Mouse (Mus musculus) megakaryocyte, adult 5-6 weeks (primary cell): Measurements from ENCODE around the gene Prr29. TPM values are rescaled to one million over a fixed set of nuclear protein-coding genes. Genes with fewer than 3 reads are reported as not detected.
A peak's percentile ranks its signal among the peaks of the same experiment; 100 is the strongest.
"Not testable (repeated sequence)": the region's sequence is repeated elsewhere in the genome, so short reads cannot be mapped to it uniquely, and the experiment has no call there.

Experiments
- ATAC-seq: 2 replicates; pipeline ENCODE4 v1.8.0; 2016; ENCODE audit warnings: mild to moderate bottlenecking, inconsistent platforms; ENCODE audit not compliant: poor library complexity, severe bottlenecking
- total RNA-seq, 2 experiments: library from RNA; stranded (forward) in 1 of 2; stranded (reverse) in 1 of 2; fragments of 153-499, 151-499 nt in 1 of 2; fragments of 221-1000, 200-1000 nt in 1 of 2; gene quantifications; 2 replicates each; pipeline versions ENCODE4 v1.2.3 to v1.2.4; 2015 to 2017

The Prr29 gene
- total RNA-seq, 2 experiments from 2014 or later = not detected

DNA sequence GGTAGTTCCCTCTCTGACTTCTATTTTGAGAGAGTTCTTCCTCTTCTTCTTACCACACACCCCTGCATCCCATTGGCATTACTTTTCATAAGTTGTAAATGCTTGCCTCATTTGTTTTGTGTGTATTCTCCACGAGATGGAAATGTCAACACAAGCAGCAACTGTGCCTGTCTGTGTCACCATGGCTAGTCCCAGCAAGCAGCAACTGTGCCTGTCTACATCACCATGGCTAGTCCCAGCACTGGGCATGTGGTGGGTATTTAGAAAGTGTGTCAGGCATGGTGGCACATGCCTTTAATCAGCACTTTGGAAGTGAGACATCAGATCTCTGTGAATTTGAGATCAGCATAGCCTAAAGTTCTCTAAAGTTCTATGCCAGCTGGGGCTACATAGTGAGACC, 11.1 kb upstream of the Prr29 start:
- ATAC-seq = no peak

DNA sequence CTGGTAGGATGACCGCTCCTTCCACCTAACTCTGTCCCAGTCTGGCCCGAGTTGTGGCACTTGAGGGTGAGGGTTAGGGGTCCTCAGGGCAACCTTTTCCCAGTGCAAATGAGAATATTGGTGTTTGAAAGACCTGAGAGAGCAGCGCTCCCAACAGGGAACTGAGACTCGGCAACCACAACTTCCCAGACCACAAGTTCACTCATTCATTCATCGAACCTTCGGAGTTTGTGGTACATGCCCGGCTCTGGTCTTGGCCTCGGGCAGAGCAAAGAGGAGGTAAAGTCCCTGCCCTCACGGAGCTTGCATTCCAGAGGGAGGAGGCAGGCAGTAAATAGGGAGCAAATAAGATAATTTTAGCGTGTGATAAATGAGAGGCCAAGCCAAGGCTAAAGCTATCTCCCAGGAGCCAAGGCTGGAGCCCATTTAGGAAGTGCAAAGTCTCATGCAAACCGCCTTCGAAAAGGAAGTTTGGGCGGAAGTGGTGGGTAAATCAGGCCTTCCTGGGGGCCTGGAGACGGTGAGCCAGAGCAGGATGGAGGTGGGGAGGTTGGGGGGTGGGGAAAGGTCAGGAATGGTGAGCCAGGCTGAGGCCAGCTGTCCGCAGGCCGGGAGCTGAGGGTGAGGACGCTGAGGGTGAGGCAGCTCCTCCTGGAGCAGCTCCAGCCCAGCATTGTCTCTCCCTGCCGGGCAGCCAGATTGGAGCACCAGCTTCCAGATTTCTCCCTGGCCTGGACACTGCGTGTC, 9.7 kb upstream of the Prr29 start:
- ATAC-seq = peak; percentile 73

DNA sequence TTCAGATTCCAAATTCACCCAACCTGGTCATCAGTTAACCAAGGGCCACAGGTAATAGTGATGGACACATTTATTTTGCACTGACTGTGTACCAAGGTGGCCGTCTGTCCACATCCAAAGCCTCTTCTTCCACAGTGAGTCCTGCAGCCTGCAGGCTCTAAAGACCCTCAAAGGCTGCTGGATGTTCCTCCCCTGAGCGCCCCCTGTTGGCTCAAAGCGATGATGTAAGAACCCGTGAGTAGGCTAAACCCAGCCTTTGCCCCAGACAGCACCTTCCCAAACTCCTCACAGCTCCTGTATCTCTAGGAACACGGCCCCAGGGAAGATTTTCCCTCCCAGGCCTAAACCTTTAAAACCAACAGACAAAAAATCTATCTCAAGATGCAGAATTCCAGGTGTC, 5.9 kb upstream of the Prr29 start:
- ATAC-seq = no peak

DNA sequence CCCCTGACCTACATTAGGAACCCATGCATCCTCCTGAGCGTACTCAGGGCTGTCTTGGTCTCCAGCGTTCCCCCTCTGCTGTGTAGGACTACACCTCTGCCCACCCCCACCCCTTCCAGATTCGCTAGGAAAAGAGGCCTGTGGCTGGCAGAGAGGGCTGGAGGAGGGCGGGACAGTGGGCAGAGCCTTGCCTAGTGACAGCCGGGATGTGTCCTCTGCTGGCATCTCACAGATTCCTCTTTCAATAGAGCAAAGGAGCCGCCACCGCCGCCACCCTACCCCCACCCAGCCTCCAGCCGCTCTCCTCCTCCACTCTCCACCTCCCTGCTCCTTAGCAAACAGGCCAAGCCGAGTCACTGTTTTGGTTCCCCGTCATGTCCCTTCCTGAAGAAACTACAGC, 560 bp upstream of the Prr29 start:
- ATAC-seq = peak; percentile 69

DNA sequence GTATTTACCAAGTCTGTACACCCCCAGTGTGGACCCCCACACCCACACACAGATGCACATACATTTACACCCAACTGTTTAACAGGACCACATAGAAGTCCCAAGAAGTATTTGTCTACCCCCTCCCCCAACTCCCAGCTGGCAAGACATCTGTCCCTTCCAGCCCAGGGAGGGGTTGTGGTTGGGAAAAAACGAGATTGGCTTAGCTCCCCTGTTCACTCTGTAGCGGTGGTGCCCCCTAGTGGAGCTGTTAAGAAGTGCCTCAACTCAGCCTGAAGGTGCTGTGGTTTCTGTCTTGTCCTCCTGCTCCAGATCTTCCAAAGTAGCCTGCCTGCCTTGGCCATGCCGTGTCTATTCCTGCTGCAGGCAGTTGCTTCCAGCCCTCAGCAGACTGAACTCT, 1.0 kb downstream of the Prr29 start:
- peak; percentile 83 for ATAC-seq

DNA sequence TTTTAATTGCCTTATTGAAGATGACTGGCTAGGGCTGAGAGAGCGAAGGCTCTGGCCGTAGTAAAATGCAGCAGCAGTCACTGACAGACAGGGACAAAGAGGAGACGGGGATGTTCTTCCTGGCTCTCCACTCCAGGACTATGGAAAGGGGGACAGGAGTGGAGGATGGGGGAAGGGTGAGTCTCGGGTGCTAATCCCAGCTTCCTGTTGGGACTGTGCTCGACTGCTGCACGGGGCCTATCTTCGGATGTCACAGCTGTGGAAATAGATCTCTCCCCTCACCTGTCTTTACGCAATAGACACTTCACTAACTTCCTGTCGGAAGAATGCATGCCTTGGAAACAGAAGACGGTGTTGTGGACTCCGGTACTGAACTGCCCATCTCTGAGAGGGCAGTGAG, 8.7 kb downstream of the Prr29 start:
- no peak for ATAC-seq

DNA sequence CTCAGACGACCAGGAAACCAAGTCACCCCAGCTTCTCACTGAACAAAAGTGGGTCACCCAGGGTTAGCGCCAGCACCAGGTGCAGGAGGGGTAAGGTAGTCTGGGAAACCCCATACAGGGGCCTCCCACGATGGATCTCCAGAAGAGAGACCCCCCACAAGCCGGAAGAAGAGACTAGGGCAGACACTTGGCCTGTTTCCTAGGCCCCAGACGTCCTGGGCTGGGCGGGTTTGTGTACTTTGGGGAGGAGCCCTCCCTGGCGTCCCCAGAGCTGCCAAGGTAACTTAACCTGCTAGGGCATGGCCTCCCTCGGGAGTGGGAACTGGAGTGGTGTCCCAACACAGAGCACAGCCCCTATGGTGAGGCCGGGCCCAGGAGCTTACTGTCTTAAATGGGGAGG, 9.3 kb downstream of the Prr29 start:
- ATAC-seq = no peak

DNA sequence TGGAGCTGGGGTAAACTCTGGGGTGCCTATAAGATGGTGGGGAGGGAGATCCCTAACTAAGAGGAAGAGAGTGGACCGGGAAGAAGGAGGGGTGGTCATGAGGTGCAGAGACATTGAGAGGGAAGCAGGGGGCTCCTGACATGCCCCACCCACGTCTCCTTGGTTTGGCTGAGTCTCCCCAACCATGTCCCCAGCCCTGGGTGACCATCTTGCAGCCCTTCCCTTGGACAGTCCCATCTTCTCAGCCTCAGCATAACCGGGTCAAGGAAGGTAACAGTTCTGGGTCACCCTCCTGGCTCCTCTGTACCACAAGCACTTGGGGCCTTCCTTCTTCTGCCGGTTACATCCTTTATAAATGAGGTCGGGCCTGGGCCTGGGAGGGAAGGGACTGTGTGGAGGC, 9.7 kb downstream of the Prr29 start:
- ATAC-seq = no peak

DNA sequence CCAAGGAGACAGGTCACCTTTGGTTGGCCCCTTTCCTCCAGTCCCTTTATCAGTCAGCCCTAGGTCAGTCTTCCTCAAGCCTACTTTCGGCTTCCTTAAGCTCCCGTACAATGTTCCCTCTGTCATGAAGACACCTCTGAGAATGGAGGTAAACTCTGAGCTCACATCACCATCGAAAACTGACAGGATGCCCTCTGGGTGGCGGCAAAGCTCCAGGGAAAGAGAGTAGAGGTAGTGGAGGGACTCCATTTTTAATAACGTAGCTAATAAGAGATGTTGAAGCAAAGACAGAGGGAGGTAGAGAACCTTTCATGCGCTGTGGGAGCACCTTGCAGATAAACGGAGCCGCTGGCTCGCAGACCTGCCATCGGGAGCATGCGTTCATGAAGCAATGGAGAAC, 15.7 kb downstream of the Prr29 start:
- no peak for ATAC-seq

DNA sequence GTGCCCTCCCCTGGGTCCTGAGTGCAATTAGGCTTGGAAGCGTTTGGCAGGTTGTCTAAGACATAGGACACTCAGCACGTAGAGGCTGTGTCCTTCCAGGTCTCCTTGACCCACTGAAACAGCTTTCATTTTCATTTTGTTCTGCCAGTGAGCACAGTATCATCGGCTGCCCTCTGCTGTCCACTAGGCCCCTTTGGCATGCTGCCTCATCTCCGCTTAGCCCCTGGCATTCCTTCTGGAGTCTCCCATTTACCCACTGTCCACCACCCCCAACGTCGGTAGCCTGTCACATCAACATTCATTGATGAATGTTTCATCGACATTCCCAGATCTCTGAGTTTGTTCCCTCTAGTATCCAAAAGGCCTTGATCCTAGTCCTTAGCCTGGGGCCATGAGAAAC, 16.6 kb downstream of the Prr29 start:
- ATAC-seq = no peak

DNA sequence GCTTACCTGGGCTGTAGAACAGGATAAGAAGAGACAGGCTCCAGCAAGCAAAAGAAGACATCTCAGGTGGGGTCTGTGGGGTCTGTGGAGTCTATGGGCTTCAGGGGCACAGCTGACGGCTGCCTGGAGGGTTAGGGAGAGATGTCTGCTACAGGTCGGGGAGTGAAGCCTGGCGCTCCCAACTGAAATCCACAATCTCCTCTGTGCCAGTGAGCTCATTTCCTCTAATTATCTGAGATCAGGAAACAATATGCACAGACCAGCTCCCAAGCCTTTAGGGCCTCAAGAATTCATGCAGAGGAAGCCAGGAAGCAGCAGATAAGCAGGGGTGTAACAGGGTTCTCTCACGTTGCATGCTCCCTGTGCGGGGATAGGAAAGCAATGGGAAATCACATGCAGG, 17.2 kb downstream of the Prr29 start:
- no peak for ATAC-seq

DNA sequence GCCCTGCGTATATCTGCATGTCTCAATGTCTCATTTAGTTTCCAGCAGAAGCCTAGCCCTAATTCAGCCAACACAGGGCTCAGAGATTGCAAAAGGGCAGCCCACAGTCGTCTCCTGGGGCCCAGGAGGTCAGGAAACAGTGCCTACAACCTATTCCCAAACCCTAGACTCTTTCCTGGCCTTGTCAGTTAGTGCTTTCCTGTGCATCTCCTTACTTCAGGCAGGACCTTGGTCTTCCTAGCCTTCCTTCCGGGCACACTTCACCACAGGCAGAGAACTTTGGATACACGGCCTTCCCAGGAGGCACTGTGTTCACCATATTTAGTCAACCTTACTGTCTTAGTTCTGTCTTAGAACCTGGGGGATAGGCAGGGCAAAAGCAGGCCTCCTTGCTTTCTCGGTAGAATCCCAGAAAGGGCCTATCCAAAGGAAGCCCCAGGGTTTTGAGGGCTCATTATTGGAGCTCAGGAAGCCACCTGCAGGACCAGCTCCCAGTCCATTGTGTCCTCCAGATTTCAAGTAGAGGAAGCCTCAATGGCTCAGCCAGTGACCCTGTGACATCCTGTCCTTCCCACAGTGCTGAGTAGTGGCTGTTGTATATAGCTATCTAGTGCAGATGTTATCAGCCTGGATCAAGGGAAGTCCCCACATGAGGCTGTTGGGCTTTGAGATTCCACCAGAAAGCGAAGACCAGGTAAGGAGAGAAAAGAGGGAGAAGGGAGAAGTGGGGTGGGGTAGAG, 17.9 kb downstream of the Prr29 start:
- ATAC-seq = no peak

DNA sequence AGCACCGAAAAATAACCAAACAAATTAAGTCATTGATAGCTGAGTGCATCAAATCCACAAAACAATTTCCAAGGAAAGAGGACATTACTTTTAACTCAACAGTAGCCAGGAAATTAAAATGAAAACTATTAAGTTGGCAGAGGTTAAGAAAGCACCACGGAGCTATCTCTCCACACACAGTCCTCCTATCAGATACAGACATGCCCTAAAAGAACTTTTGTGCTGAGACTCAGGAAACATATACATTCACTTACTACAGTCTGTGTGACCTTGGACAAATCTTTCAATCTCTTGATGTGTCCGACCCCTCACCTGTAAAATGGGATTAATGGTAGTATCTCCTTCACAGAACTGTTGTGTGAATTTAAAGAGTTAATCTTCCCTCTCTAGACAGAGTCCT, 21.1 kb downstream of the Prr29 start:
- no peak for ATAC-seq

DNA sequence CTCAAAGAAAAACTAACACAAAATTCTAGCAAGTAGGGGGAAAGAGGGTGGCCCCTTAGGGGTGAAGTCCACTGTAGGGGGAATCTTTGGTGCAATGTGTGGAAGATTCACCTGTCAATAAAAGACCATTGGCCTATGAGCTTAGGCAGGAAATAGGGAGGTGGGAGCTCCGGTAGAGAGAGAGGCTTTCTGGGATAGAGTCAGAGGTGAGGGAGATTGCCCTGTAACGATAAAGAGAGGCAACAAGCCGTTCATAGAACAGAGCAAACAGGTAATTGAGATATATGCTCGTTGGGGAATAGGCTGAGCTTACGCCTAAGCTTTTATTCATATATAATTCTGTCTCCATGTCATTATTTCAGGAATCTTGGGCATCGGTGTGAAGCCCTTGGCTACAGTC, 21.7 kb downstream of the Prr29 start:
- ATAC-seq = no peak

DNA sequence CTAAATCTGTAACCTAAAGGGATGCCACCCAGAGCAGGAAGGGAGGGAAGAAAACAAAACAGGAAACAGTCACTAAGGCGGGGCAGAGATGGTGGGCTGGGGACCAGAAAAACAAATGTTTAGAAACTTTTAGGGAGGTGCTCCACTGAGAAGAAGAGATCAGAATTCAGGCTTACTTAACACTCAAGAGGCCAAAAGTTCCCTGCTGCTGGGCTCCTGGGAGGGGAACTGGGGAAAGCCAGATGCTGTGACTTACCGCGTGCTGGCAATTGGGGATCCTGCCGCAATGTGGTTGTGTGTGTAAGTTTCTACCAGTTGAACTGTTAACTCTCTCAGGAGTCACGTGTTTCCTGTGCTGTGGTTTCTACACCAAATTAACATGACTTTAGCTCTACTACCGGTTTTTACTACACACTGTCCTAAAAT, 22.5 kb downstream of the Prr29 start, which contains the start of gene Icam2:
Gene Icam2 (minus strand): TSS at position 285 of the 426 bp plus-strand sequence.
- peak; percentile 78 for ATAC-seq

DNA sequence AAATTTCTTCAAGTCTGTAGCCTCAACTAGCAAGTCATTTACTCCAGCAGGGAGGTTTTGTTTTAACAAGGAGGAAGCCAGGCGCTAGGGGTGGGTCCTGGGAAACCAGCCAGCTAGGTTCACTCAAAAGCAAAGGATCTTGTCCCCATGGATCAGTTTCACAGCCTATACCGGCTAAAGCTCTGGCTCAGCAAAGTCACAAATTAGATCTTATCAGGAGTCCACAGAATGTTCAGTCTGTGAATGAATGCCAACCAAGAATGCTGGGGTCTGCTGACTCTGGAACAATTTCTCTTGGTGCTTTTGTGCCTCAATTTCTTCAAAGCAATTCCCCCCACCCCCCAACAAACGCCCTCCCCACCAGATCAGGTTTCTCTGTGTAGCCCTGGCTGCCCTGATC, 24.3 kb downstream of the Prr29 start:
- ATAC-seq = no peak

DNA sequence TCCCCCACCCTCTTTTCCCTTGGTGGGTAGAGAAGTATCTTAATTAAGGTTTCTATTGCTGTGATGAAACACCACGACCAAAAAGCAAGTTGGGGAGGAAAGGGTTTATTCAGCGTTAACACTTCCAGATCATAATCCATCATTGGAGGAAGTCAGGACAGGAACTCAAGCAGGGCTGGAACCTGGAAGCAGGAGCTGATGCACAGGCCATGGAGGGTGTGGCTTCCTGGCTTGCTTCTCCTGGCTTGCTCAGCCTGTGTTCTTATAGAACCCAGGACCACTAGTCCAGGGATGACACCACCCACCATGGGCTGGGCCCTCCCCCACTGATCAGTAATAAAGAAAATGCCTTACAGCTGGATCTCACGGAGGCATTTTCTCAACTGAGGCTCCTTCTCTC, 25.5 kb downstream of the Prr29 start:
- no peak for ATAC-seq

DNA sequence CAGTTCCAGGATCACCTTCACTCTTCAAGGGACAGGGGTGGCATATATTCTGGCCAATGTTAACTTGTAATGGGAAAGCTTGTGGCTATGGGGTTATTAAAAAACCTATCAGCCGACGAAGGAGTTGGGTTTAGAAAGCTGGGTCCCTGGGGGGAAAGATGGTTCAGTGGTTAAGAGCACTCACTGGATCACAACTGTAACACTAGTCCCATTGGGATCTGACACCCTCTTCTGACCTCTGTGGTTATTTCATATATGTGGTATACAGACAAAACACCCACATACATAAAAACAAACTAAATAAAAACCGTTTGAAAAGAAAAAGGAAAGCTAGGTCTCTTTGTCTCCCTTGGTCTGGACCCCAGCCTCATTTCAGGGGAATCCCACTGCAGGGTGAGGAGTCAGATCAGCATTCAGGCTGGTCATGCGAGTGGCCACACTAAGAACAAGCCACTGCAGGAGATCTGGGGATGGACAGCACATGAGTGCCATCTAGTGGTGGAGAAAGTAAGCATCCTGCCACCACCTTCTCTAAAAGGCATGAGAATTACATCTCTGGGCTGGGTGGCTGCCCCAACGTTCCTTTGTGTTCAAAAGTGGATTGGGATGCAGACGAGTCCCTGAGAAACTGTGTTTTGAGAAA, 26.4 kb downstream of the Prr29 start:
- peak; percentile 76 for ATAC-seq

DNA sequence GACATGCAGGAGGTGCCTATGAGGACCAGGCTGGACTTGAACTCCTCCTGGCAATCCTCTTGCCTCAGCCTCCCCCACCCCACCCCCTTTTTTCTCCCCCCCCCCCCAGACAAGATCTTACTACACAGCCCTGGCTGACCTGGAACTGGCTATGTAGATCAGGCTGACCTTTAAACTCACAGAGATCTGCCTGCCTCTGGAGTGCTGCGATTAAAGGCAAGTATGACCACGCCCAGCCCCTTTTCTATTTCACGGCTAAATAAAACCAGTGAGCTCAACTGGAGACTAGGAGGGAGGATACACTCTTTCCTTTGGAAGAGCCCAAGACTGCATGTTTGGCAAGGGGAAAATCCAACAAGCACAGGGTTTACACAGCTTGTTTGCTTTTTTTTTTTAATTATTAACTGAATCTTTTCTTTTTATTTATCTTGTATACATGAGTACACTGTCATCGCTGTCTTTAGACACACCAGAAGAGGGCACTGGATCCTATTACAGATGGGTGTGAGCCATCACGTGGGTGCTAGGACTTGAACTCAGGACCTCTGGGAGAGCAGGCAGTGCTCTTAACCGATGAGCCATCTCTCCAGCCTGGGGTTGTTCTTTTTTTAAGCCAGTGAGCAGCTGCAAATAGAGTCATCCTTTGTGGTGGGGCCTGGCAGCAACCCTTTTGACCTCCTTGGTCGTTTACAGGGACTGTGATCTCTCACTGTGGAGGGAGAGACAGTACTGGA, 27.5 kb downstream of the Prr29 start:
- ATAC-seq = no peak

DNA sequence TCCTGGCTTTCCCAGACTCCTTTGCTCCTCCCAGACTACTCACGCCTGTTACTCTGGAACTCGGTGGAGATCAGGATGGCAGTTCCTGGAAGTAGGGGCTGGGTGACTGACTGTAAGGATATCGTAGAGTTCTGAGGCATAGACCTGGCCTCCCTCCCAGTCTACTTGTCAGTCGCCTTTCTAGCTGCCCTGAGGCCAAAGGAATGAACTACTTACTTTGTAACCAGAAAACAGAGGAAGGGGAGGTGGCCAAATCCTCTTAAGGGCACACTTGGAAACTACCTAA, 28.0 kb downstream of the Prr29 start:
- ATAC-seq = no peak

DNA sequence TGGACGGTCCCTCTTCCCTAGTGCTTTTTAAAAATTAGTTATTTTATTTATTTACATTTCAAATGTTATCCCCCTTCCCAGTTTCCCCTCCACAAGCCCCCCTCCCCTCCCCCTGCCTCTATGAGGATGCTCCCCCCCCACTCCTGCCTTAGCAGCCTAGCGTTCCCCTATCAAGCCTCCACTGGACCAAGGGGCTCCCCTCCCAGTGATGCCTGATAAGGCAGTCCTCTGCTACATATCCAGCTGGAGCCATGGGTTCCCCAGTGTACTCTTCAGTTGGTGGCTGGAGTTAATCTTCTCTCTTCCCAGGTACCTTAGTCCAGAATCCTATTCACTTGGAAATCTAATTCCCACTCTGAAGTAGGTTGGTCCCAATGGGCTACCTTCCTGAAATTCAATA, 28.8 kb downstream of the Prr29 start:
- ATAC-seq = not testable (repeated sequence)

DNA sequence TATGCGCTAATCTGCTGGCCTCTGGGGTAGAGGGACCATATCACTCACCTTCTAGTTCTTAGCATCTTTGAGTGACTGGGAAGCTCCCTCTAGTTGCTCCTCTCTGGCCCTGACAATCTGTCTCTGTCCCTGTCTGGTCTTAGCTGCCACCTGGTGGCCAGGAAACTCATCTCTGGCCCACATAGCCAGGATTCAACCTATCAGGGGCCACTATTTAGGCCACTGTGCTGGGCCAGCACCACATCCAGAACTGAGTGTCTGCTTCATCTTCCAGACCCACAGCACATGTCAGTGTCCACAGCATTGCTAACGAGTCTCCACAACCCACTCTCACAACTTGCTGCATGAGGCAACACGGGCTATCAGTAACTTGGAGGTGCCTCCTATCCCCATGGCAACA, 32.4 kb downstream of the Prr29 start:
- no peak for ATAC-seq
